Mouse (Mus musculus) erythroid progenitor cell, adult 5-6 weeks (primary cell): ENCODE results near the gene Prok1. TPM values are rescaled to one million over a fixed set of nuclear protein-coding genes. Genes with fewer than 3 reads are reported as not detected.

Experiments
- ATAC-seq: replicated peaks from 2 replicates; pipeline ENCODE4 v1.8.0; 2016; ENCODE audit warnings: moderate number of reproducible peaks, mild to moderate bottlenecking, moderate TSS enrichment, inconsistent platforms; ENCODE audit not compliant: poor library complexity, low FRiP score, severe bottlenecking
- total RNA-seq, 2 experiments: library from RNA; stranded (forward) in 1 of 2; stranded (reverse) in 1 of 2; fragments of 150-400 nt in 1 of 2; fragments of 186-747, 209-891 nt in 1 of 2; gene quantifications; 2 replicates each; pipeline versions ENCODE4 v1.2.3 to v1.2.4; 2015 to 2017; ENCODE audit warnings: low replicate concordance in 2 of 2

The Prok1 gene
- total RNA-seq, 2 experiments from 2014 or later: not detected

DNA sequence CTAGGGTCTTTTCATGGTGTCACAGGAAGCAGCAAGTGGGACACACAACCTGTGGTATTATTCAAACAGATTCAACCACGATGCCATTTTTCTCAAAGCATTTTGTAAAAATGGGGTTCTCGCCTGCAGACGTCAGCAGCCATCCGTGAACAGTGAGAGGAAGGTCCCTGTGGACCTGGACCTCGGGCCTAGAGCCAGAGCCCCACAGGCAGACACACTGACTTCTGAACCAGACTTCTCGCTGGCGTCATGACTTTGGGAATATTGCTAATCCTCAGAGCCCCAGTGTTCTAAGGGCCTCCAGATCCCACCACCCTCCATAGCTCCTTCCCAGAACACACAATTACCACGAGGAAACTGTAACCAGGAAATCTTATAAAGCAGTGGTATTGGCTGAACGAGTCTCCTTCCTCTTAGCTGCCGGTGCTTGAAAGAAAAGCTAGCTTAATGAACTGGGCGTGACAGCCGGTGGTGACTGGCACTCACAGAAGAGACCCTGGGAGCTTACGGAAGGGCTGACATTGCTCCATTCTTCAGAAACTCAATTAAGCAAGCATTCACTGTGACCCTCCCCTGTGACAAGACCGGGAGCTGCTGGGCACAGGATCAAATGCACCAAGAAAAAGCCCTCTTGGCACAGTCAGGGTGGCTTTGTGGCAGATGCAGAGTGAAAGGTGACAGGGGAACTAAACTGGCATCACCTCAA lies 2.0 kb upstream of the Prok1 start:
- no peak for ATAC-seq

- ATAC-seq: no peak
Measured at GRCm38 (mm10) chr3:107238471-107238980, 981 bp downstream of the Prok1 start.

DNA sequence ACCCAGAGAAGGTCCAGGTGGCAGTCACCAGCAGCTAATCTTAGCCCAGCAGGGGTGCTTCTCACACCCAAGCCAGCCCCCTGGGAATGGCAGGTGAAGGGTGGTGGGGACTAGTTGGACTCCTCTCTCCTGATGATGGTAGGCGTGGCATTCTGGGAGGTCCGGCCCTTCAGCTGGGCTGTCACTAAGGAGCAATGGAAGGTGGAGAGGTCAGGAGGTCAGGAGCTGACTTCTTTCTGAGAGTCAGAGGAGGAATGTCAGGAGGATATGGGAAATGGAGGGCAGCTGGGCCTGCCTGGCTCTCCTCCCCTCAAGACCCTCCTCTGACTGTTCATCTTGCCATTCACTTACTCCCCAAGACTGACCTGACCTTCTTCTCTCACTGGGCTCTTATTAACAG lies 1.5 kb downstream of the Prok1 start:
- no peak for ATAC-seq

- ATAC-seq: no peak
Measured at GRCm38 (mm10) chr3:107233945-107234344, 5.6 kb downstream of the Prok1 start.

- no peak for ATAC-seq
Measured at GRCm38 (mm10) chr3:107233351-107233813, 6.1 kb downstream of the Prok1 start.

GRCm38 (mm10) chr3:107231202-107231601 lies 8.3 kb downstream of the Prok1 start:
- ATAC-seq: no peak

DNA sequence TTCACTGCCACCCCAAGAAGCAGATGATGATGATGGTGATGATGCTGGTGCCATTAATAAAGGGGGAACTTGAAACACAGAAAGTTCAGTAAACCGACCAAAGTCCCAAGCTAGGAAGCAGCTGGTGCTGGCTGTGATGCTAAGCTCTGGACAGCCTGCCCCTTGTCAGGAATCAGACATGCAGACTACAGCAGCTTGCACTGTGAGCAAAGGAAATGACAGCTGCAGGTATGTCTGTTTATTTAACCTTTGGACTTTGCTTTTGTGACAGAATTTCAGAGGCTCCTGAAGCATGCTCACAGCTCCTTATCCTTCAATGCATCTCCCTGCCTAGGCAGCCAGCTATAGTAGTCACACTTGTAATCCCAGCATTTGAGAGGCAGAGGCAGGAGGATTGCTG lies 9.0 kb downstream of the Prok1 start, which contains the start of gene A630076J17Rik:
TSS of gene A630076J17Rik (plus strand) at position 88 of the 400 bp plus-strand sequence.
- no peak for ATAC-seq

DNA sequence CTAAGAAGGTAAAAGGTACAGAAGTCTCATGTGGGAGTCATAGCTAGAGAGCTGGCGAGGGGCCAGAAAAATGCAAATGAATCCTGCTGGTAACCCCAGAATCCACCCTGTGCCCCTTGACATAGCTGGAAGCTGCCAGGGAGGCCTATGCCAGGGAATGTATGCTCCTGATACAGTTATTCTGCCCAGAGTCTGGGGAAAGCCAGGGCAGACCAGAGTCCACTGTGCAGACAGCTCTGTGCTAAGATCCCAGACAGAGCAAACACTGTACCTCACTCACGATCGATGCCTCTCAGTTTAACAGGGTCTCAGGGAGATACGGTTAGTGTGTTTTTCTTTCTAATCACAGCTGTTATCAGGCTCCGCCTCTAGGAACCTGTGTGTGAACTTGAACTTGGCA lies 9.7 kb downstream of the Prok1 start:
- no peak for ATAC-seq

DNA sequence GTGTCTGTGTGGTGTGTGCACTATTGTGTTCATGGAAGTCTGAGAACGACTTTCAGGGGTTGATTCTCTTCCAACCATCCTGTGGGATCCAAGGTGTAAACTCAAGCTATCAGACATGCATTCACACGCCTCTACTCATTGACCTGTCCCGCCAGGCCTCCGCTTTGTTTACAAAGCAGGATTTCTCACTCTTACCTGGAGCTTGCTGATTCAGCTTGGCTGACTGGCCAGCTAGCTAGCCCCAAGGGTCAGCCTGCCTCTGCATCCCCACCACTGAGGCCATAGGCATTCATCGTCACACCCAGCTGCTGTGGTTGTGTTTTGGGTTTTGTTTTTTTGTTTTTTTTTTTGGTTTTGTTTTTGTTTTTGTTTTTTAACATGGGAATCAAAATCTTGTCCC lies 10.3 kb downstream of the Prok1 start:
- ATAC-seq: no peak

DNA sequence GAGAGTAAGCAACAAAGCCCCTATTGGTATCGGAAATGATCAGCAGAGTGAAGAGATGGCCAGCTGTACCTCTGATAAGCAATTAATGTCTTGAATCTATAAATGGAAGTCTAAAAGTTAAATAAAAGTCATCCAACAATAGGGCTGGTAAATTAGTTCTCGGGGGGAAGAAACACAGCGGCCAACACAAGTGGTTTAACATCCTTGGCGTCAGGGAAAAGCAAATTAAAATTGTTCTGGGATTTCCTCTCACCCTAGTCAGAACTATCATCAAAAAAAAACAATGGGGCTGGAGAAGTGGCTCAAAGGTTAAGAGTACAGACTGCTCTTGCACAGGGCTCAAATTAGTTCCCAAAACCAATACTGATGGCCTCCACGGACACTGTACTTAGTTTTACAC lies 13.7 kb downstream of the Prok1 start:
- ATAC-seq: no peak

- ATAC-seq: no peak
Measured at GRCm38 (mm10) chr3:107223230-107223629, 16.3 kb downstream of the Prok1 start.

- ATAC-seq: no peak
Measured at GRCm38 (mm10) chr3:107221608-107222007, 17.9 kb downstream of the Prok1 start, which contains the start of gene Cym. Gene Cym, minus strand, starts transcription at chr3:107221732.

DNA sequence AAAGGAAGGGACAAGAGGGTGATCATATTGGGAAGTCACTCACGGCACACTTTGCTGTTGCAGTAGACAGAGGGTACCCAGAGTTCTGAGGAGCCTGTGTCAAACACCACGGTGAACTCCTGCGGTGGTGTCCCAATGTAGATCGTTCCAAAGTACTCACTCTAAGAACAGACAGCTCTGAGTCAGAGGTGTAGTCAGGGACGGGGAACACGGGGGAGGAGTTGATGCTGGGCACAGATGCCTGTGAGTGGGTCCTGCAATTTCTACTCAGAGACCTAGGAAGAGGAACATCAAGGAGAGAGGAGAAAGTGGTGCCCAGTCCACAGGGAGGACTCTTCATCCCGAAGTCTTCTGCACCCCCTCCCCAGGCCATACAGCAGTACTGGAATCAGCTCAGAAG lies 20.9 kb downstream of the Prok1 start:
- ATAC-seq: no peak

DNA sequence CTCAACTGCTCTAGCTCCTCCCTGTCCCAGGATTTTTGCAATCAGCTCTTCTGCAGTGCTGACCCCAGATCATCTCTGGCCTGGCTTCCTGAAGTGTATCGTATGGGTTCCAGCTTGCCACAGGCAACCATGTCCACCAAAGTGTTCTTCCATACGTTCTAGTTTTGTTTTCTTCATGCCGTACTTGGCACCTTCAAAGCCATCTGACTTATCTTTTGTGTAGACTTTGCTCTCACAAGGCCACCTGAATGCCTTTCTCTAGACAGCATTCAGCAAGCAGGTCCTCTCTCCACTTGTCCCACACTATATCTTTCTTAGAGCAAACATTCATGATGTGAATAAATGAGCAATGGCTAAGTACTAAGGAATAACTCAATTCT lies 22.4 kb downstream of the Prok1 start:
- ATAC-seq: no peak

- ATAC-seq: no peak
Measured at GRCm38 (mm10) chr3:107216400-107217100, 23.0 kb downstream of the Prok1 start.

- ATAC-seq: no peak
Measured at GRCm38 (mm10) chr3:107214606-107215005, 24.9 kb downstream of the Prok1 start.

DNA sequence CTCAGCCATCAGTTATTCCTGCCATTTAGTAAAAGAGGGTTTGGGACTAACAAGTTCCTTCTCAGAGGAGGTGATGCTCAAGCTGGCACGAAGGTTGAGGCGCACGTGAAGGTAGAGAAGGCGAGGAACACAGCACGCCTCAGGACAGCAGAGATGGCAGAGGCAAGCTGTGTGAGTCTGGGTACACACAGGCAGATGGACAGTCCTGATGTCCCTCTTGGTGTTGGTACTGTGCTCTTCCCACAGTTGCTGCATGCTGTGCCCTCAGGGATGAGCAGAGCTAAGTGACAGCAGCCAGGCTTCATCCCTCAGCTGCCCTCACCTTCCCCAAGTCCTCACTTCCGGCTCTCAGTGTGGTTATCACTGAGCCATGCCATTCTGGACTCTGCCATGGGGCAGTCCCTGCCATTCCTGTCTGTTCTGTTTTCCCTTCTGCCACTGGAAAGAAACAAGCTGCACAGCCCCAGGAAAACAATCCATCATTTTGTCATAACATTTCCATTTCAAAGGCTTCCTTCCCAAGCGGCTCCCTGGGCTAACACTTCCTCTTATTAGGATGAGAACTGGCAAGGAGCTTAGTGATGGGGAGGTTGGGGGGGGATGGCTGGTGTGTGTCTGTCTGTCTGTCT lies 31.8 kb downstream of the Prok1 start:
- no peak for ATAC-seq

GRCm38 (mm10) chr3:107206490-107207150 lies 32.9 kb downstream of the Prok1 start:
- ATAC-seq: no peak

GRCm38 (mm10) chr3:107205994-107206393 lies 33.5 kb downstream of the Prok1 start:
- no peak for ATAC-seq

DNA sequence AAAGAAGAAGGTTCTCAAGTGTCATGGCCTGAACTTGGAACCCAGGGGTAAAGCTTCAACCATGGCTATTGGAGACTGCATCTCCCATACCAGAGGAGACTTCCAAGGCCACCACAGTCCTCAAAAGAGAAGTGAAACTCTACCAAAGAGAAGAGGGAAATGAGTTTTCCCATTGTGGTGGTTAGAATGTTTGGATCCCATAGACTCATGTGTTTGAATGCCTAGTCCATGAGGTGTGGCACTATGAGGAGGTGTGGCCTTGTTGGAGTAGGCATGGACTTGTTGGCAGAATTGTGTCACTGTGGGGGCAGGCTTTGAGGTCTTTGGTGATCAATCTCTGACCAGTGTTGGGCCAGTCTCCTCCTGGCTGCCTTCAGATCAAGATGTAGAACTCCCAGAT lies 34.3 kb downstream of the Prok1 start:
- ATAC-seq: no peak
